Mouse (Mus musculus): ENCODE data around the gene Cnot3. TPM values are rescaled to one million over a fixed set of nuclear protein-coding genes. Genes with fewer than 3 reads are reported as not detected.

Gene Cnot3
- polyA plus RNA-seq, 1 experiment from 2014 or later, result 79.8 TPM

DNA sequence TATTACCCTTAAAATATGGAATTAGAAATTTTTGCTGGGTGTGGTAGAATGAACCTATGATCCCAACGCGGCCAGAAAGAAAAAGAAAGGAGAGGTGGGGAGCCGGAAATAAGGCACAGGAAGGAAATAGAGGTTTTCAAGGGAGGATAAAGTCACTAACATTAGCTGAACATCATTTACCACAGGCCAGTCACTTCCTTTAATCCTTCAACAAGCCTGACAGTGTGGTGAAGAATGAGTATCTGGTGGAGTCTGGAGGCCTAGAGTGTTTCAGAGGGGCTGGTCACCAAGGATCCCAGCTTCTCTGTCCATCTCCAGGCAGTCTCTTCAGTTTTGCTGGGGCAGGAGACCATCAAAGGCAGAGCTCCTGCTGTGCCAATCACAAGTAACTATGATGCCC lies 34.6 kb upstream of the Cnot3 start:
- Histone ChIP-seq H3K4me2 (no peak overlapping the region), H3K4me1 (ENCODE audit: insufficient read depth) (no peaks in the 10 kb centered on the region), H3K27ac (ENCODE audit: low read depth) (no peak overlapping the region), H3K9ac (no peak overlapping the region), H3K36me3 (ENCODE audit: insufficient read depth) (no peaks in the 10 kb centered on the region), H3K4me3 (ENCODE audit: low read depth, low read length) (no peak overlapping the region), H3K9me3 (ENCODE audit: low read depth, low read length) (no peaks in the 10 kb centered on the region), H3K27me3 (ENCODE audit: insufficient read depth, low read length) (no peaks in the 10 kb centered on the region)
- no peak for ATAC-seq (ENCODE audit: insufficient read depth)
- WGBS, result 74% methylated on average over 3 of the region's 3 CpGs
- TF ChIP-seq CTCF (IDR thresholded peaks at IDR 0.05; ENCODE audit: low read depth), result no peak
- DNase-seq, result no peak

DNA sequence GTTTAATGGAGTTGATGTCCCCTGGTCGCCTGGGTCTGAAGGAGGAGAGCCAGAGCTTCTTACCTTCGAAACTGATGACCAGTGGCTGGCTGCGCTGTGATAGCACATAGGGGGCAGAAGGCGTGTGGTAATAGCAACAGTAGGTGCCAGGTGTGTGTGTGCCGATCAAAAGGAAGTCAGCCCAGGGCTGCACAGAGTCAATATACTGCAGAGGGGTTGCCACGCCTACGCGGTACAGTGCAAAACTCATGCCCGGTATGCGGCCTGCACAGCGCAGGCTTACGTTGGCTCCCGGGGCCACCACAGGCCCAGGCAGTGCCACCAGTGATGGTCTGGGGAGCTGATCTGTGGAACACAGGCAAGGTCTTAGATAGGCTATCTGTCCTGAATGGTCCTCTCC lies 34.1 kb upstream of the Cnot3 start:
- WGBS, result 86% methylated on average over 13 of the region's 13 CpGs
- no peak for TF ChIP-seq CTCF (IDR thresholded peaks at IDR 0.05; ENCODE audit: low read depth)

DNA sequence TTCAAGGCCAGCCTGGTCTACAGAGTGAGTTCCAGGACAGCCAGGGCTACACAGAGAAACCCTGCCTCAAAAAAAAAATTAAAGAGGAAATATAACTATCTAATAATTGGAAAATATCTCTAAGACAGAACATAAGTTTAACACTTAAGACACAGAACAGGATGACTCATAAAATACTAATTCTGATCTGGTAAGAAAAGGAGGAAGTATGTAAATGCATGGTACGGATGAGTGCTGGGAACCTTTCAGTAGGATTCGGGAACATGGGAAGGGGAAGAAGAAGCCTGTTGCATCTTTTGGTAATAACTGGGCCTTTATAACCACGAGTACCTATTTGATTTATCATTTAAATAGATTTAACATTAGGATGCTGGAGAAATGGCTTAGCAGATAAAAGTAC lies 31.0 kb upstream of the Cnot3 start:
- 71% methylated on average over 3 of the region's 3 CpGs for WGBS
- H3K27ac ChIP-seq (ENCODE audit: low read depth), result no peak overlapping the region
- ATAC-seq (ENCODE audit: insufficient read depth) (no peak), DNase-seq (no peak)
- H3K4me2 ChIP-seq, result no peak overlapping the region
- H3K9ac ChIP-seq, result no peak overlapping the region
- no peaks in the 10 kb centered on the region for H3K9me3 ChIP-seq (ENCODE audit: low read depth, low read length)
- no peaks in the 10 kb centered on the region for H3K27me3 ChIP-seq (ENCODE audit: insufficient read depth, low read length)
- no peaks in the 10 kb centered on the region for H3K4me1 ChIP-seq (ENCODE audit: insufficient read depth)
- TF ChIP-seq CTCF (IDR thresholded peaks at IDR 0.05; ENCODE audit: low read depth), result no peak
- H3K4me3 ChIP-seq (ENCODE audit: low read depth, low read length), result no peak overlapping the region
- H3K36me3 ChIP-seq (ENCODE audit: insufficient read depth), result no peaks in the 10 kb centered on the region

More for the DNA sequence above, 34.1 kb upstream of the Cnot3 start:
- H3K27me3 ChIP-seq (ENCODE audit: insufficient read depth, low read length), result no peaks in the 10 kb centered on the region
- H3K9ac ChIP-seq, result no peak overlapping the region
- H3K36me3 ChIP-seq (ENCODE audit: insufficient read depth), result no peaks in the 10 kb centered on the region
- H3K4me1 ChIP-seq (ENCODE audit: insufficient read depth), result no peaks in the 10 kb centered on the region
- DNase-seq, result no peak
- H3K27ac ChIP-seq (ENCODE audit: low read depth), result no peak overlapping the region
- H3K4me3 ChIP-seq (ENCODE audit: low read depth, low read length), result no peak overlapping the region
- no peak overlapping the region for H3K4me2 ChIP-seq
- H3K9me3 ChIP-seq (ENCODE audit: low read depth, low read length), result no peaks in the 10 kb centered on the region
- ATAC-seq (ENCODE audit: insufficient read depth), result no peak

DNA sequence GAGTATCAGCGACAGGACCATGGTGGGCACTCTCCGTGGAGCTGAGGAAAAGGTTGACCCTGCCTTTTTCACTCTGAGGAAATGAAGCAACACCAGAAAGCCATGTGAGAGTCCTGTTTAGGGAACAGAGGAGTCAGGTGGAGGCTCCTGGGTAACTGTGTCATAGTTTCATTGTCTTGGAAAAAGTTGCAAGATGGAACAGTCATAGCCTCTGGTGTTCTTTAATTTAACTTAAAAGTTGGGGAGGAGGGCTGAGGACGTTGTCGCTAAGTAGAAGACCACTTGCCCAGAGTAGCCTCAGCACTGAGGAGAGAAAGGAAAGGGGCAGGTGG lies 29.0 kb upstream of the Cnot3 start, which contains the start of gene Oscar:
Gene Oscar, minus strand, starts transcription at position 101 of the 332 bp plus-strand sequence.
- Histone ChIP-seq H3K4me2 (peak within 1 kb of the TSS; percentile 79), H3K9me3 (ENCODE audit: low read depth, low read length) (no peaks in the 10 kb centered on the region), H3K27me3 (ENCODE audit: insufficient read depth, low read length) (no peaks in the 10 kb centered on the region), H3K9ac (no peak within 1 kb of the TSS), H3K27ac (ENCODE audit: low read depth) (no peak within 1 kb of the TSS), H3K36me3 (ENCODE audit: insufficient read depth) (peaks cover 13% of the 10 kb centered on the region; the same call in 1 of the 2 replicates), H3K4me1 (ENCODE audit: insufficient read depth) (no peaks in the 10 kb centered on the region), H3K4me3 (ENCODE audit: low read depth, low read length) (peak within 1 kb of the TSS; percentile 81; the same call in 1 of the 2 replicates)
- no peak for TF ChIP-seq CTCF (IDR thresholded peaks at IDR 0.05; ENCODE audit: low read depth)
- DNase-seq (no peak), ATAC-seq (ENCODE audit: insufficient read depth) (no peak)
- 77% methylated on average over 4 of the region's 4 CpGs for WGBS

DNA sequence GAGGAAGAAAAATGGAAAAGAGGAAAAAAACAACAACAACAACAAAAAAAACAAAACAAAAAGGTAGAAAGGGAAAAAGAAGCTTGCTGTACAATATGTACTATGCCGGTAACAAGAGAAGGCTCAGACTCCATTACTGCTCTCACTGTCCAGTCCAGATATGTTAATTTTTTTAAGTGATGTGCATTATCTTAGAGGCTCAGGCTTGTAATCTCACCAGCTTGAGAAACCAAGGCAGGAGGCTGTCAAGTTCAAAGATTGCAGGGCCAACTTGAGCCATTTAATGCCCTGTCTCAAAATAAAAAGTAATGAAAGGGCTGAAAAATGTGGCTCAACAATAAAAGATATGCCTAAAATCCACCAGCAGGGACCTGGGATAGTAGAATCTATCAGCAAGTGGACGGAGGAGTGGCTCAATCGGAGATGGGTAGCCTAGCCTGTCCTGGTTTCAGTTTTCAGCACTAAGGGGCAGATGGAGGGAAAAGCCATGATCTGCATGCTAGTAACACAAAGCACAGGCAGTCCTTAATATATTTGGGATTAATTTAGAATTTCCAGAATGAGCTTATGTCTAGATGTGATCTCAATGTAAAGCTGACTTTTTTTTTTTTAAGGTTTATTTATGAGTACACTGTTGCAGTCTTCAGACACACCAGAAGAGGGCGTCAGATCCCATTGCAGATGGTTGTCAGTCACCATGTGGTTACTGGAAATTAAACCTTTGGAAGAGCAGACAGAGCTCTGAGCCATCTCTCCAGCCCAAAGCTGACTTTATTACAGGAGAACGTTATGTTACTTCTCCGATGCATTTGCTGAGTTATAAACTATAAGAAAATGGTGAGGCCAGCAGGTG lies 28.5 kb upstream of the Cnot3 start:
- Histone ChIP-seq H3K27ac (ENCODE audit: low read depth) (no peak overlapping the region), H3K9me3 (ENCODE audit: low read depth, low read length) (no peaks in the 10 kb centered on the region), H3K4me1 (ENCODE audit: insufficient read depth) (no peaks in the 10 kb centered on the region), H3K4me3 (ENCODE audit: low read depth, low read length) (peak overlapping the region; percentile 81), H3K27me3 (ENCODE audit: insufficient read depth, low read length) (no peaks in the 10 kb centered on the region), H3K36me3 (ENCODE audit: insufficient read depth) (peaks cover 18% of the 10 kb centered on the region; the same call in 1 of the 2 replicates), H3K4me2 (peak overlapping the region; percentile 79), H3K9ac (peak overlapping the region; percentile 77; the same call in 1 of the 2 replicates)
- ATAC-seq (ENCODE audit: insufficient read depth) (peak; percentile 57), DNase-seq (no peak)
- 41% methylated on average over 6 of the region's 6 CpGs for WGBS
- peak; percentile 65 for TF ChIP-seq CTCF (IDR thresholded peaks at IDR 0.05; ENCODE audit: low read depth)

DNA sequence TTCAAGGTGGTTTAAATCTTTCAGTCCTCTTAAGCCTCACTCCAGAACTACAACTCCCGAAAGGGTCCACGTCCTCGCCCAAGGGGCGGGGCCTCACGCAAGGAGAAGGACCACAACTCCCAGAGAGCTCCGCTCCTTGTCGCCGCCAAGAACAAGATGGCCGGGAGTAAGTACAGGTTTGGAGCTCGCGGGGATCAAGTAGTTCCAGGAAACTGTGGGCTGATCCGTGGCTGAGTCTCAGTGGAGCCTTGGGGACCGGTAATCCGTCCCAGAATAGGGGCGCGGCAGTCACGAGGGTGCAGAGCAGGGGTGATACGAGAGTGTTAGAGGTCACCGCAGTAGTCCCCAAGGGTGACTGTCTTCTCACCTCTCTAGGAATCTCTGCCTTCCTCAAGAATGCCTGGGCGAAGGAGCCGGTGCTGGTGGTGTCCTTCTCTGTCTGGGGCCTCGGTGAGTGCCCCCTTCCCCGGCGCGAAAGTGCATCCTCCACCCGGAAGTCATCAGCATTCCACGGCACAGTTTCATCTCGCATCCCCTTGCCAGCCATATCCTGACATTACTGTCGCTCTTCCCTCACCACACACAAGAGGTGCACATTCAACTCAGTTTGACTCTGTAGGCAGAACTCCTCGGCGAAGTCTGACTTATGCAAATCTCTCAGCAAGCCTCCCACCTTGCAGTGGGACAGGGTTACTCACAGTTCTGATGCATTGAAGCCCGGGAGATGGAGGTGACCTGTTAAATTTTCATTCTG lies 27.6 kb upstream of the Cnot3 start, which contains the start of gene Ndufa3:
Gene Ndufa3, plus strand, starts transcription at position 132 of the 754 bp plus-strand sequence.
- under 1% methylated on average over 32 of the region's 32 CpGs for WGBS
- 0 out of 2 replicates have a peak within 1 kb of the TSS, but pooled peaks have one; percentile 50 for H3K27ac ChIP-seq (ENCODE audit: low read depth)
- no peaks in the 10 kb centered on the region for H3K27me3 ChIP-seq (ENCODE audit: insufficient read depth, low read length)

DNA sequence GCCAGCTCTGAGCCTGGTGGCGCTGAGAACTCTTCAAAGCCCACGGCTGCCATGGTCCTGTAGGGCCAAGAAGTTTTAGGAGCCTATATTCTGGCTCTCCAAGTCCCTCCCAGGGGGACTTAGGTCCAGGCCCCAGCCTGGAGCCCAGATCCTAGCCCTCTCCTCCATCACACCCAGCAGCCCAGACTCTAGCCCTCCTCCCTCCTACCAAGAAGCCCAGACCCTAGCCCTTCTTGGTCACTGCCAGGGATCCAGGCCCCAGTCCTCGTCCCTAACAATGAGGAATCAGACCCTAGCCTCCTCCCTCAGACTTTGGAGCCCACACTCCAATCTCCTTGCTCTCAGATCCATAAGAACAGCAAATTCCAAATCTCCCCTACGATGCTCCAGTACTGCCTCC lies 16.0 kb upstream of the Cnot3 start:
- Histone ChIP-seq H3K4me2 (peak overlapping the region; percentile 97), H3K4me3 (ENCODE audit: low read depth, low read length) (peak overlapping the region; percentile 67), H3K27me3 (ENCODE audit: insufficient read depth, low read length) (no peaks in the 10 kb centered on the region), H3K9me3 (ENCODE audit: low read depth, low read length) (no peaks in the 10 kb centered on the region), H3K27ac (ENCODE audit: low read depth) (no peak overlapping the region), H3K4me1 (ENCODE audit: insufficient read depth) (0 out of 2 replicates have a peak, but pooled peaks cover 6% of the 10 kb centered on the region), H3K9ac (peak overlapping the region; percentile 84), H3K36me3 (ENCODE audit: insufficient read depth) (peaks cover 48% of the 10 kb centered on the region)
- WGBS, result 28% methylated on average over 4 of the region's 4 CpGs
- ATAC-seq (ENCODE audit: insufficient read depth) (peak; percentile 30; the same call in 1 of the 2 replicates), DNase-seq (no peak)
- TF ChIP-seq CTCF (IDR thresholded peaks at IDR 0.05; ENCODE audit: low read depth), result no peak

More for the DNA sequence above, 27.6 kb upstream of the Cnot3 start, which contains the start of gene Ndufa3:
- DNase-seq, result peak; percentile 93
- H3K4me3 ChIP-seq (ENCODE audit: low read depth, low read length), result peak within 1 kb of the TSS; percentile 81
- peaks cover 24% of the 10 kb centered on the region; the same call in 1 of the 2 replicates for H3K36me3 ChIP-seq (ENCODE audit: insufficient read depth)
- ATAC-seq (ENCODE audit: insufficient read depth), result peak; percentile 97
- TF ChIP-seq CTCF (IDR thresholded peaks at IDR 0.05; ENCODE audit: low read depth), result no peak
- H3K9me3 ChIP-seq (ENCODE audit: low read depth, low read length), result no peaks in the 10 kb centered on the region
- H3K4me1 ChIP-seq (ENCODE audit: insufficient read depth), result no peaks in the 10 kb centered on the region
- peak within 1 kb of the TSS; percentile 79 for H3K4me2 ChIP-seq
- H3K9ac ChIP-seq, result peak within 1 kb of the TSS; percentile 77

Data from lung, embryonic 14.5 days (tissue).